Mouse (Mus musculus) adrenal gland, adult 2 months (tissue): ENCODE measurements around the gene Atl2. TPM values are rescaled to one million over a fixed set of nuclear protein-coding genes. Genes with fewer than 3 reads are reported as not detected.

ENCODE experiments used
- DNase-seq: peaks from one replicate; pipeline ENCODE4 v3.0.0; 2021
- polyA plus RNA-seq: library from polyadenylated mRNA; depleted of rRNA; stranded (reverse); fragments of >200 nt; gene quantifications from 2 replicates; pipeline ENCODE4 v1.2.3, GENCODE M21; 2012
- total RNA-seq, 2 experiments: library from RNA; stranded (reverse); gene quantifications; 2 replicates each; pipeline ENCODE4 v1.2.3; 2021

Atl2 gene
- total and polyA plus RNA-seq, 3 experiments = 14.5 to 137 (median 61.4) TPM

GRCm38 (mm10) chr17:79898156-79898746 is 2.3 kb upstream of the Atl2 start:
- DNase-seq = no peak

- no peak for DNase-seq
Observed at GRCm38 (mm10) chr17:79897666-79898065, 1.7 kb upstream of the Atl2 start.

DNA sequence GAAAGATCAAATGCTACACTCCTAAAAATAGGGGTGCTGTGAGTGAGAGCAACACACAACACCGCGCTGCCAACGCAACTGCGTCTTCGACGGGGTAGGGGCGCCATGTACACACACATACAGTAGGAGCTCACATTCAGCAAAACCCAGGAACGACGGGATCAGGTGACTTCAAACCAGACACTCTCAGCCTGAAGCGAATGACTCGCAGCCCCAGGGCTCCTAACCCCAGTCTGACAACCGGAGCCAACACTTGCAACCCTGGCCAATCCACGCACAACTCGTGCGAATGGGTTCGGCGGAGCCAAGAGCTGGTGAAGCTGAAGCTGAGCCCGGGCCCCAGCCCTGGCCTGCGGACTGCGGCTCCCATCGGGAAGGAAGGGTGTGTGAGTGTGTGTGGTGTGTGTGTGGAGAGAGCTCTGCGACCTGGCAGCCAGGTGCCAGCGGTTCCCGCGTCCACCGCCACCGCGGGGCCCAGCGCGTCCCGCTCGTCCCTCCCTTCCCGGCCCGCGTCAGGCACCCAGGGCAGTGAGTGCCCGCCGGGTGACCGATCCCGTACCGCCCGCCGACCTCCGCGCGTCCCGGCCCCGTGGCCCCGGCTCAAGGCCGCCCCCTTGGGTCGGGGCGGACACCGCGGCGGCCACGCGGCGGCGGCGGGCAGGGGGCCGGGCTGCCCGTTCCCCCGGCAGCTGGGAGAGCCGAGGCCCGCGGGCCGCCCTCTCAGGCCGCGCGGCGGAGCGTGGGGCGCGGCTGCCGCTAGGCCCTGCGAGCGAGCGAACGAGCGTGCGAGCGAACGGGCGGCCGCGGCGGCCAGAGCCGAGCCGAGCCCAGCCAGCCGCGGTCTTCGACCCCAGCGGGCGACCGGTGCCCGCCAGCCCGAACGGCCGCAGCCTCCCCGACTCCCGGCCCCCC is 696 bp downstream of the Atl2 start:
- peak; percentile 83 for DNase-seq

GRCm38 (mm10) chr17:79894054-79894453 is 1.9 kb downstream of the Atl2 start:
- no peak for DNase-seq

DNA sequence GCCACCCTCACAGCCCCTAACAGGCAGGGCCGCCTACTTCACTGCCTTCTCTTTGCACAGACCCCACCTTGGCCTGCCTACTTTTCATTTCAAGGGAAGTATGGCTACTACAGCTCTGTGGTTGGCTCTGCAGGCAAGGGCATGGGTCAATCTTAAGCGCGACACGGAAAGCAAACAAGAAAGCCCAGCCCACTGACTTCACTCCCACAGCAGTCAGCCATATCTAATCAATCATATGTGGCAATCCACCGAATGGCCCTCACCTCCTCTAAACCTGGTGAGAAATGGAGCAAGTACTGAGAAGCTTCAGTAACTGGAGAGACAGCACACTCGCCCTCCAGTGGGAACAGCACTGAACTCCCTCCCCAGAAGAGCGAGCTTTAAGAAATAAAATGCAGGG is 4.0 kb downstream of the Atl2 start:
- DNase-seq = peak; percentile 82

DNA sequence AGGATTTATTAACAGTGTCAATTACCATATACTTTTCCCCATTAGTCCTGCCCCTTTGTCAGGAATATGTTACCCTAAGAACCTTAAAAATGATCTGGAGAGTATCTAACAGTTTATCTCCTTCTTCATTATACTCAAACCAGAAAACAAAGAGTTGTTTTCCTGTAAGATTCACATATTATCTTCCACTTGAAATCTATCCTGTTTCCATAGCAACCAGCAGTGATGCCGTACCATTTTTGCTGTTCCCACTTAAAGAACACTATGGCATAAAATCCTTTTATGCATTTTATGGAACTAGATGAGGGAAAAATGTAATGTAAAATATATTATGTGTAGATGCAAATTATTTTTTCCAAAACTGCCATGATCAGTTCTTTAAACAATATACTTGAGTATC is 8.0 kb downstream of the Atl2 start:
- no peak for DNase-seq

- no peak for DNase-seq
Observed at GRCm38 (mm10) chr17:79883198-79883597, 12.7 kb downstream of the Atl2 start.

- no peak for DNase-seq
Observed at GRCm38 (mm10) chr17:79865027-79865426, 30.9 kb downstream of the Atl2 start.

DNA sequence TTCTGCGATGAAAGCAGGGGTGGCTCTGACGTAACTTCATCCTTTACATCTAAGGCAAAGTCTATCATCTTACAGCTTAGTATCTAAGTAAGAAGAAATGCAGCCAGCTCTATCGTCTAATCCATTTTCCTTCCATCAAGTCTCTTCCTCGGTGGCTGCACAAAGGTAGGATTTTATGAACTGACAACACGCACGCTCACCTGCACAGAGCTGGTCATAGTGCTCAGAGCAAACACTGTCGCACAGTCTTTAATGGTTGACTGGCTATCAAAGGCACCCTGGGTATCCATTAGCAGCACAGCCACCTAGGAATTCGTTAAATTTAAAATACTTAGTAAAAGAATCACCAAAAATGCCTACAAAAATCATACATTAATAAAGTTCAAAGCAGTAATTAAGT is 31.4 kb downstream of the Atl2 start:
- DNase-seq = no peak

DNA sequence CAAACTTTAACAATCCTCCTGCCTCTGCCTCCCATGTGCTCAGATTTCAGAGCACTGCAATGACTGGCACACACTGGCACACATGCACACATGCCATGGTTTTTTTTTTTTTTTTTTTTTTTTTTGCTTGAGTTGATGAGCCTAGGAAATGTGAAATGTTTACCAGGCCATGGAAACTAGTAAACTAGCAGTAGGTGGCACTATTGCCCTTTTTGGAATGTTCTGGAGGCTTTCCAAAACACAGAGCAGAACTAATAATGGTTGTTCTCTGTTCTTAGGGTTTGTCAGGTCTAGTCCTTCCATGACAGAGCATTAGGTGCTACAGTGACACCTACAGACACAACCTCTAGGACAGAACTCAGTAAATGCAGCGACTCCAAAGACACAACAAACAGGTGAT is 33.9 kb downstream of the Atl2 start:
- peak; percentile 63 for DNase-seq

DNA sequence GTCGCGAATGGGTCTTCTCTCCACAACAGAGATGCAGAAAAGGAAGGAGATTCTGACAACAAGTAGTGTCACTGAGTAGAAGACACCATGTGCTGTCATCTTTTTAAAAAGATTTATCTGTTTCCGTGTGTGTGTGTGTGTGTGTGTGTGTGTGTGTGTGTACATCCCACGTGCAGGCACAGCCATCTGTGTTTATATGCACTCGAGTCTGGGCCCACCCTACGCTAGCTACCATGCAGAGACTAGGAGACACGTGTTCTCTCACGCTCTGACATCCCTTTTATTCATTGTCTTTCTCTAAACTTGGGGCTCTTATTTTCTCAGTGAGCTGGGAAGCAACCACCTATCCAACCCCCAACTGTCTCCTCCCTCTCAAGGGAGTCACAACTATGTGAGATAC is 40.4 kb downstream of the Atl2 start:
- DNase-seq = no peak

- DNase-seq = no peak
Observed at GRCm38 (mm10) chr17:79848385-79848784, 47.5 kb downstream of the Atl2 start.

DNA sequence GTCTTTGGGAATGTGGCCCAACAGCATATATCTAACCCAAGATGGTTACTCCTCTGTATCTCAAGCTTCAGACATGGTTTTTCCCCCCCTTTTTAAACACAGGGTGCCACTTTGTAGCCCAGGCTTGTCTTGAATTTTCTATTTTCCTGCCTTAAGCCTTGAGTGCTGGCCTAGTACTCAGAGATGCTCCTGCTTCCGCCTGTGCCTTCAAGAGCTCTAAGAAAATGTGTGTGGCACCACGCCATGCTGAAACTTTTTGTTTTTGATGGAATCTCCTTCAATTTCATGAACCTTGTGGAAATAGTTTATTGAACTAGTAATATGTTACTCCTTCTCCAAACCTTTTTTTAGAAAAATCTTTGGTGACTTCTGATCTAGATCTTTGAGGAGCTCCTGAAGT is 49.7 kb downstream of the Atl2 start:
- DNase-seq = no peak

GRCm38 (mm10) chr17:79845695-79846094 is 50.2 kb downstream of the Atl2 start:
- DNase-seq = no peak

GRCm38 (mm10) chr17:79840254-79841238 is 55.4 kb downstream of the Atl2 start:
- DNase-seq = peak; percentile 69

DNA sequence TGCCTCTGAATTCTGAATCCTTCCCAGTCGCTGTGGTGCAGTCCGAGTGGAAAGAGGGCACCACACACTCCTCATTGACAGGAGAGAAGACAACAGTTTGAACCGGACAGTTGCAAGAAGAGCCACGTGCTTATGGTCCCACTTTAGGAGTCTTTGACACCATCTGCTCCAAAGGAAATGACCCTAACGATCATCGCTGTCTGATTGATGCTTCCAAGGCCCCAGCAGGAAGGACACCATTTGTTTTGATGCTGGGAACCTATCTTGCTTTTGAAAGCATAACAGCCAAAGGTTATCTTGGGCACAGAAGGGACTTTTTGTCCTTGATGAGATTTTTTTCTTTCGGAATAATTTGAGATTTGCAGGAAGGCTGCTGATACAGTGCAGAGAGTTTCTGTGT is 58.9 kb downstream of the Atl2 start:
- peak; percentile 29 for DNase-seq

- no peak for DNase-seq
Observed at GRCm38 (mm10) chr17:79835714-79836373, 60.1 kb downstream of the Atl2 start.

DNA sequence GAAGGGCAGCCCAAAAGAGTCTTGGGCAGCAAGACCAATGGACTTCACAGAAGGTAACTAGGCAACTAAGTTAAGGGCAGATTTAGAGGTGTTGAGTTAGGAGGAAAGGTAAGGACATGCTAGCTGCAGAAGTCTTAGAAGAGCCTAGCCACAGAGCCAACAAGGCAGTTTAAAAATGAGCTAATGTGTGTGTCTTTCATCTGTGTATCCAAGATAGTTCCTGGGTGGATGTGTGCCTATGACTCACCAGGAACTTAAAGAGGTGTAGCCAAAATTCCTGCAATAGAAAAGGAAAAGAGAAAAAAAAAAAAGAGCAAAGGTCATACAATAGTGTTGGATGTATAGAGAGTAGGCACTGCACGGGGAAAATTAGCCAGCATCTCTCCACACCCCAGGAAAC is 63.6 kb downstream of the Atl2 start:
- no peak for DNase-seq

GRCm38 (mm10) chr17:79826482-79827034 is 69.4 kb downstream of the Atl2 start:
- no peak for DNase-seq

DNA sequence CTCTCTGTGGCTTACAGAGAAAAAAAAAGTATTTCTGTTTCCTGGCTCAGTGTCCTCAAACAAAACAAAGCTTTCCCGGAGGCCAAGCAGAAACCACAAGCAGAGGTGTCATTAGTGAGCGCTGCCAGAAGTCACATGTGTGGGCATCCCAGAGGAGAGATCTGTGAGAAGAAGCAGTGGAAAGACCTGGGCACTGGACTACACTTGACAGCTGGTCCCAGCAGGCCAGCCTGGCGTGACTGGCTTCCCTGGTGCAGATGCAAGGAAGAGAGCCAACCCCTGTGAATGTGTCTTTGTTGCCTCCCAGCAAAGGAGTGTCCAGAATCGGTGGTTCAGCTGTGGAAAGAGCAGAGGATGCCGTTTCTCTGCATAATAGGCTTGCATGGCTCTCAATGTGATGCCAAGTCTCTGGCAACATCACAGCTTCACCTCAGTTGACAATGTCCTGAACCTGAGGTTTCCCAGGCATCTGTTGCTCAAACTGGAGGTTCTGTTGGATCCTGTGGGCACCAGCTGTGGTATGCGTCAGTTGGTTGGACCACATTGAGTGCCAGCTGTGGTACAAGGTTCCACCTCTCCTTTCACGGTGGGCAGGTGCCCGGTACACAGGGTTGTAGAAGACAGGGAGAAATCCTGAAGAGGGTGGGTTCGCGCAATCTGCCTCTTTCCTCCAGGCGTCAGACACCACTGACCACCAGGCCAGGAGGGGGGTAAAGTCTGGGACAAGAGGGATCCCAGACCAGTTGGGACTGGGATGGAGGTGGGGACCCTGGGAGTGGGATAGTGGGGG is 70.5 kb downstream of the Atl2 start:
- DNase-seq = no peak

GRCm38 (mm10) chr17:79824406-79824805 is 71.5 kb downstream of the Atl2 start:
- DNase-seq = no peak
